Mouse (Mus musculus): Measurements from ENCODE around the gene Tmem135. TPM values are rescaled to one million over a fixed set of nuclear protein-coding genes. Genes with fewer than 3 reads are reported as not detected.

Tmem135 gene
- polyA plus RNA-seq, 1 experiment: 13.1 TPM

GRCm38 (mm10) chr7:89205402-89205801 lies 198.6 kb downstream of the Tmem135 start:
- Histone ChIP-seq H3K4me3 (no peak overlapping the region), H3K4me2 (ENCODE audit: low read depth) (no peak overlapping the region), H3ac (ENCODE audit: control insufficient read depth, insufficient read length) (no peak overlapping the region), H3K27me3 (ENCODE audit: control insufficient read depth, insufficient read depth, insufficient read length) (no peaks in the 10 kb centered on the region), H3K36me3 (ENCODE audit: control insufficient read depth, insufficient read depth) (no peaks in the 10 kb centered on the region), H3K79me2 (ENCODE audit: control insufficient read depth, insufficient read depth) (no peaks in the 10 kb centered on the region)
- no peak for TF ChIP-seq TCF3 (IDR thresholded peaks at IDR 0.05; ENCODE audit: insufficient read length, low read depth)
- no peak for TF ChIP-seq USF1 (IDR thresholded peaks at IDR 0.05; ENCODE audit: low read depth)
- no peak for TF ChIP-seq MYOD1 (IDR thresholded peaks at IDR 0.05; ENCODE audit: control insufficient read depth in 1 of 3, insufficient read length in 2 of 3, low read depth in 2 of 3)
- TF ChIP-seq POLR2A (IDR thresholded peaks at IDR 0.05; ENCODE audit: insufficient read length, low read depth): no peak
- no peak for TF ChIP-seq MYOG (IDR thresholded peaks at IDR 0.05; ENCODE audit: control insufficient read depth in 1 of 3, insufficient read depth in 1 of 3, insufficient read length in 2 of 3, low read depth in 2 of 3)
- TF ChIP-seq E2F4 (IDR thresholded peaks at IDR 0.05; ENCODE audit: insufficient read depth): no peak
- TF ChIP-seq TCF12 (IDR thresholded peaks at IDR 0.05; ENCODE audit: insufficient read depth, poor library complexity, severe bottlenecking): no peak
- no peak for TF ChIP-seq MAX (IDR thresholded peaks at IDR 0.05; ENCODE audit: low read depth)
- TF ChIP-seq POLR2AphosphoS2 (IDR thresholded peaks at IDR 0.05; ENCODE audit: insufficient read length, low read depth): no peak
- TF ChIP-seq SRF (IDR thresholded peaks at IDR 0.05; ENCODE audit: control insufficient read depth, insufficient read length, low read depth): no peak
- no peak for TF ChIP-seq REST (IDR thresholded peaks at IDR 0.05; ENCODE audit: insufficient read depth, insufficient read length)
- no peak for TF ChIP-seq CEBPB (IDR thresholded peaks at IDR 0.05; ENCODE audit: insufficient read depth, poor library complexity, severe bottlenecking)

- Histone ChIP-seq H3K79me2 (ENCODE audit: control insufficient read depth, insufficient read depth) (no peaks in the 10 kb centered on the region), H3ac (ENCODE audit: control insufficient read depth, insufficient read length) (no peak overlapping the region)
Observed at GRCm38 (mm10) chr7:89203144-89203543, 200.9 kb downstream of the Tmem135 start.

GRCm38 (mm10) chr7:89201954-89202353 lies 202.1 kb downstream of the Tmem135 start:
- Histone ChIP-seq H3K79me2 (ENCODE audit: control insufficient read depth, insufficient read depth) (no peaks in the 10 kb centered on the region), H3K4me3 (no peak overlapping the region), H3ac (ENCODE audit: control insufficient read depth, insufficient read length) (no peak overlapping the region), H3K4me2 (ENCODE audit: low read depth) (no peak overlapping the region), H3K36me3 (ENCODE audit: control insufficient read depth, insufficient read depth) (no peaks in the 10 kb centered on the region), H3K27me3 (ENCODE audit: control insufficient read depth, insufficient read depth, insufficient read length) (no peaks in the 10 kb centered on the region)
- TF ChIP-seq E2F4 (IDR thresholded peaks at IDR 0.05; ENCODE audit: insufficient read depth): no peak
- TF ChIP-seq MAX (IDR thresholded peaks at IDR 0.05; ENCODE audit: low read depth): no peak
- no peak for TF ChIP-seq TCF12 (IDR thresholded peaks at IDR 0.05; ENCODE audit: insufficient read depth, poor library complexity, severe bottlenecking)
- no peak for TF ChIP-seq SRF (IDR thresholded peaks at IDR 0.05; ENCODE audit: control insufficient read depth, insufficient read length, low read depth)
- no peak for TF ChIP-seq POLR2AphosphoS2 (IDR thresholded peaks at IDR 0.05; ENCODE audit: insufficient read length, low read depth)
- no peak for TF ChIP-seq MYOD1 (IDR thresholded peaks at IDR 0.05; ENCODE audit: control insufficient read depth in 1 of 3, insufficient read length in 2 of 3, low read depth in 2 of 3)
- no peak for TF ChIP-seq USF1 (IDR thresholded peaks at IDR 0.05; ENCODE audit: low read depth)
- no peak for TF ChIP-seq CEBPB (IDR thresholded peaks at IDR 0.05; ENCODE audit: insufficient read depth, poor library complexity, severe bottlenecking)
- TF ChIP-seq MYOG (IDR thresholded peaks at IDR 0.05; ENCODE audit: control insufficient read depth in 1 of 3, insufficient read depth in 1 of 3, insufficient read length in 2 of 3, low read depth in 2 of 3): no peak
- TF ChIP-seq REST (IDR thresholded peaks at IDR 0.05; ENCODE audit: insufficient read depth, insufficient read length): no peak
- TF ChIP-seq POLR2A (IDR thresholded peaks at IDR 0.05; ENCODE audit: insufficient read length, low read depth): no peak
- TF ChIP-seq TCF3 (IDR thresholded peaks at IDR 0.05; ENCODE audit: insufficient read length, low read depth): no peak

More at GRCm38 (mm10) chr7:89203144-89203543, 200.9 kb downstream of the Tmem135 start:
- no peaks in the 10 kb centered on the region for H3K27me3 ChIP-seq (ENCODE audit: control insufficient read depth, insufficient read depth, insufficient read length)
- no peak overlapping the region for H3K4me2 ChIP-seq (ENCODE audit: low read depth)
- TF ChIP-seq MYOD1 (IDR thresholded peaks at IDR 0.05; ENCODE audit: control insufficient read depth in 1 of 3, insufficient read length in 2 of 3, low read depth in 2 of 3): no peak
- no peak for TF ChIP-seq CEBPB (IDR thresholded peaks at IDR 0.05; ENCODE audit: insufficient read depth, poor library complexity, severe bottlenecking)
- TF ChIP-seq MYOG (IDR thresholded peaks at IDR 0.05; ENCODE audit: control insufficient read depth in 1 of 3, insufficient read depth in 1 of 3, insufficient read length in 2 of 3, low read depth in 2 of 3): no peak
- no peak for TF ChIP-seq SRF (IDR thresholded peaks at IDR 0.05; ENCODE audit: control insufficient read depth, insufficient read length, low read depth)
- no peak for TF ChIP-seq TCF3 (IDR thresholded peaks at IDR 0.05; ENCODE audit: insufficient read length, low read depth)
- TF ChIP-seq USF1 (IDR thresholded peaks at IDR 0.05; ENCODE audit: low read depth): no peak
- no peak for TF ChIP-seq POLR2A (IDR thresholded peaks at IDR 0.05; ENCODE audit: insufficient read length, low read depth)
- TF ChIP-seq POLR2AphosphoS2 (IDR thresholded peaks at IDR 0.05; ENCODE audit: insufficient read length, low read depth): no peak
- no peak for TF ChIP-seq TCF12 (IDR thresholded peaks at IDR 0.05; ENCODE audit: insufficient read depth, poor library complexity, severe bottlenecking)
- TF ChIP-seq REST (IDR thresholded peaks at IDR 0.05; ENCODE audit: insufficient read depth, insufficient read length): no peak
- no peak for TF ChIP-seq MAX (IDR thresholded peaks at IDR 0.05; ENCODE audit: low read depth)
- no peak for TF ChIP-seq E2F4 (IDR thresholded peaks at IDR 0.05; ENCODE audit: insufficient read depth)
- H3K36me3 ChIP-seq (ENCODE audit: control insufficient read depth, insufficient read depth): no peaks in the 10 kb centered on the region
- H3K4me3 ChIP-seq: no peak overlapping the region

- Histone ChIP-seq H3ac (ENCODE audit: control insufficient read depth, insufficient read length) (no peak overlapping the region), H3K27me3 (ENCODE audit: control insufficient read depth, insufficient read depth, insufficient read length) (no peaks in the 10 kb centered on the region), H3K79me2 (ENCODE audit: control insufficient read depth, insufficient read depth) (no peaks in the 10 kb centered on the region), H3K4me3 (no peak overlapping the region), H3K36me3 (ENCODE audit: control insufficient read depth, insufficient read depth) (no peaks in the 10 kb centered on the region), H3K4me2 (ENCODE audit: low read depth) (peak overlapping the region; percentile 45)
- TF ChIP-seq CEBPB (IDR thresholded peaks at IDR 0.05; ENCODE audit: insufficient read depth, poor library complexity, severe bottlenecking) (peak; percentile 54; the same call in 1 of the 2 replicates), MYOG (IDR thresholded peaks at IDR 0.05; ENCODE audit: control insufficient read depth in 1 of 3, insufficient read depth in 1 of 3, insufficient read length in 2 of 3, low read depth in 2 of 3) (no peak)
Observed at GRCm38 (mm10) chr7:89198499-89198898, 205.5 kb downstream of the Tmem135 start.

GRCm38 (mm10) chr7:89193459-89193858 lies 210.6 kb downstream of the Tmem135 start:
- no peaks in the 10 kb centered on the region for H3K36me3 ChIP-seq (ENCODE audit: control insufficient read depth, insufficient read depth)
- no peaks in the 10 kb centered on the region for H3K27me3 ChIP-seq (ENCODE audit: control insufficient read depth, insufficient read depth, insufficient read length)
- no peak overlapping the region for H3K4me3 ChIP-seq
- no peak overlapping the region for H3K4me2 ChIP-seq (ENCODE audit: low read depth)
- no peaks in the 10 kb centered on the region for H3K79me2 ChIP-seq (ENCODE audit: control insufficient read depth, insufficient read depth)
- no peak overlapping the region for H3ac ChIP-seq (ENCODE audit: control insufficient read depth, insufficient read length)
- no peak for TF ChIP-seq E2F4 (IDR thresholded peaks at IDR 0.05; ENCODE audit: insufficient read depth)
- no peak for TF ChIP-seq MAX (IDR thresholded peaks at IDR 0.05; ENCODE audit: low read depth)
- no peak for TF ChIP-seq MYOD1 (IDR thresholded peaks at IDR 0.05; ENCODE audit: control insufficient read depth in 1 of 3, insufficient read length in 2 of 3, low read depth in 2 of 3)
- no peak for TF ChIP-seq POLR2A (IDR thresholded peaks at IDR 0.05; ENCODE audit: insufficient read length, low read depth)
- TF ChIP-seq TCF3 (IDR thresholded peaks at IDR 0.05; ENCODE audit: insufficient read length, low read depth): no peak
- no peak for TF ChIP-seq CEBPB (IDR thresholded peaks at IDR 0.05; ENCODE audit: insufficient read depth, poor library complexity, severe bottlenecking)
- no peak for TF ChIP-seq MYOG (IDR thresholded peaks at IDR 0.05; ENCODE audit: control insufficient read depth in 1 of 3, insufficient read depth in 1 of 3, insufficient read length in 2 of 3, low read depth in 2 of 3)
- TF ChIP-seq SRF (IDR thresholded peaks at IDR 0.05; ENCODE audit: control insufficient read depth, insufficient read length, low read depth): no peak
- TF ChIP-seq USF1 (IDR thresholded peaks at IDR 0.05; ENCODE audit: low read depth): no peak
- no peak for TF ChIP-seq POLR2AphosphoS2 (IDR thresholded peaks at IDR 0.05; ENCODE audit: insufficient read length, low read depth)
- no peak for TF ChIP-seq TCF12 (IDR thresholded peaks at IDR 0.05; ENCODE audit: insufficient read depth, poor library complexity, severe bottlenecking)
- no peak for TF ChIP-seq REST (IDR thresholded peaks at IDR 0.05; ENCODE audit: insufficient read depth, insufficient read length)
